Mouse (Mus musculus) spleen, postnatal 36 days (tissue): ENCODE data around the gene Mmrn1.
"Not testable (repeated sequence)": the region's sequence is repeated elsewhere in the genome, so short reads cannot be mapped to it uniquely, and the experiment has no call there.

ENCODE experiments used
- DNase-seq, 2 experiments: peaks; one replicate each; pipeline ENCODE4 v3.0.0; 2022; ENCODE audit warnings: low spot score in 2 of 2, mixed read lengths in 1 of 2

The Mmrn1 gene

DNA sequence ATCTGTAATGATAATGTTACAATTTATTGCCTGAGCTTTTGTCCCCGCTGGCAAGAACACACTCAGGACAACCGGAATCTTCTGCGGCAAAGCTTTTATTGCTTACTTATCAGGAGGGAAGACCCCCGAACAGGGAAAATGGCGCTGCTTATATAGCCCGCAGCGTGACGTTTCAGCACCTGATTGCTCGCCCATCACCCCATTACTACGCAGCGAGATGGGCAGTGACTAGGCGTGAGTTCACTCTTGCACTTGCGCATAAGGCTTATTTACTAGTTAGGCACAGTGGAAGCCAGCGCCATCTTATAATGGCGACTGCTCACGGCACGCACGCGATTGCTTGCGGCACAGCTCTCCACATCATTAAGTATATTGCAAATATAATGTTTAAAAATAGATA lies at the start of gene Mmrn1:
Gene Mmrn1, plus strand, starts transcription at position 301 of the 400 bp plus-strand sequence.
- not testable (repeated sequence) for DNase-seq

DNA sequence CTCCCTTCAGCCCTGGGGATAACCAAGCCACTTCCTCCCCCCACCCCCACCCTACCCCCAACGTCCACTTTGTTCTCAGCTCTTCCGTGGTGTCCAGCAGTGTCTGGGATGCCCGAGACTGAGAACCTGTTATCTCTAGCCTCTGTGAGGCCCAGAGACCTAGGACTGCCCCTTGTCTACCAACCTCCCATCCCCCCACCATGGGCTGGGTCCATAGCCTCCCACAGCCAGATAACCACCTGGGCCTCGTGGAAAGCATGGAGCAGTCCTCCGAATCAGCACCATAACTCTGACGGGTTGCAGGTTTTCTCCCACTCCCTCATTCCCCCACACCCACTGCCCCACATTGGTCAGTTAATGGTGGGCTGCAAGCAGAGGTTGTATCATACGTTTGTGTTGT lies 44.4 kb upstream of the Mmrn1 start:
- DNase-seq: no peak

DNA sequence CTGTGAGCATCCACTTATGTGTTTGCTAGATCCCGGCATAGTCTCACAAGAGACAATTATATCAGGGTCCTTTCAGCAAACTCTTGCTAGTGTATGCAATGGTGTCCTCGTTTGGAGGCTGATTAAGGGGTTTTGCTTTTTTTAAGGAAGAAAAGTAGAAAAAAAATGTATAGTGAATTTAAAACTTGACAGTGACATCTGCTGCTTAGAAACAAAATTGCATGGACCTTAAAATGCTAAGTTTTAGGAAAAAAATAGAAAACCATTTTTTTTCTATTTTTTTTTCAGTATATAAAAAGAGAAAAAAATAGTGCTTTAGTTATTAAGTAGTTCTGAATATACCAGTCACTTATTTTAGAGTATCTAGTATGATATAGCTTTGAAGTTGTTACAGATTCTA lies 43.2 kb upstream of the Mmrn1 start:
- DNase-seq: no peak

DNA sequence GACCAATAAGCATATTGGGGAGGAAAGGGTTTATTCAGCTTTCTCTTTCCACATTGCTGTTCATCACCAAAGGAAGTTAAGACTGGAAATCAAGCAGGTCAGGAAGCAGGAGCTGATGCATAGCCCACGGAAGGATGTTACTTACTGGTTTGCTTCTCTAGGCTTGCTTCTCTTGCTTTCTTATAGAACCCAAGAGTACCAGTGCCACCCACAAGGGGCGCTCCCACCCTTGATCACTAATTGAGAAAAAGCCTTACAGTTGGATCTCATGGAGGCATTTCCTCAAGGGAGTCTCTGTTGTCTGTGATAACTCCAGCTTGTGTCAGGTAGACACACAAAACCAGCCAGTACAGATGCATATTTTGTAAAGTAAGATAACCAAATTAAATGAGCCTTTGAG lies 17.5 kb upstream of the Mmrn1 start:
- DNase-seq: no peak

DNA sequence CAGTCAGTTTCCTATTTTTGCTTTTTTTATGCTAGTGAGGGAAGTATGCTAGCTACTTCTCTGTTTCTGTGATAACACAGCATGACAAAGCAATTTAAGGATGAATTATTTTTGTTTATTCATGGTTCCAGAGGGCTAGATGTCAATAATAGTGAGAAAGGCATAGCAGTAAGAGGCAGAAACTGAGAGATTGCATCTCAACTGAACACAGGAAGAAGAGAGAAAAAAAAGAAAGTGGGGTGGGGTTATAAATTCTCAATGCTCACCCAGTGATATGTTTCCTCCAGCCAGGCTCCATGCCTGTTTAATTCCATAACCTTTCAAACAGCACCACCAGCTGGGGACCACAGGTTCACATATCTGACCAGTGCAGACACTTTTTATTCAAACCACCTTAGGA lies 6.6 kb downstream of the Mmrn1 start:
- DNase-seq: peak in 1 of 2 experiments; percentile 28

DNA sequence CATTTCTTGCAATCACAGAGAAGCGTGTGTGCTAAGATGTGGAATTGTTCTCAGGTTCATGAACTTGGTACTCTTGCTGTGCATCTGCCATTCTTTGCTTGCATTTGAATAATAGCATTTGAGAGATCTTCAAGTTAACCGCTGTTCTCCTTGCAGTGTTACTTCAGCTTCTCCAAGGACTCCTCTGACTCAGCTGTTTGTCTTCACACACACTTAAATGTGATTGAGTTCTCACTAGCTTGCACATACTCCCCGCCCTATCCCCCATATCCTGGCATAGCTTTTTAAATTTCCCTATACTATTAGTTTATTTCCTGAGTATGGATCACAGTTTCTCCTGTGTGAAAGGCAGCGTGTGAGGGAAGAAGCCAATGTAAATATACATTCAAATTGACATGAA lies 10.1 kb downstream of the Mmrn1 start:
- peak in 1 of 2 experiments; percentile 35 for DNase-seq

DNA sequence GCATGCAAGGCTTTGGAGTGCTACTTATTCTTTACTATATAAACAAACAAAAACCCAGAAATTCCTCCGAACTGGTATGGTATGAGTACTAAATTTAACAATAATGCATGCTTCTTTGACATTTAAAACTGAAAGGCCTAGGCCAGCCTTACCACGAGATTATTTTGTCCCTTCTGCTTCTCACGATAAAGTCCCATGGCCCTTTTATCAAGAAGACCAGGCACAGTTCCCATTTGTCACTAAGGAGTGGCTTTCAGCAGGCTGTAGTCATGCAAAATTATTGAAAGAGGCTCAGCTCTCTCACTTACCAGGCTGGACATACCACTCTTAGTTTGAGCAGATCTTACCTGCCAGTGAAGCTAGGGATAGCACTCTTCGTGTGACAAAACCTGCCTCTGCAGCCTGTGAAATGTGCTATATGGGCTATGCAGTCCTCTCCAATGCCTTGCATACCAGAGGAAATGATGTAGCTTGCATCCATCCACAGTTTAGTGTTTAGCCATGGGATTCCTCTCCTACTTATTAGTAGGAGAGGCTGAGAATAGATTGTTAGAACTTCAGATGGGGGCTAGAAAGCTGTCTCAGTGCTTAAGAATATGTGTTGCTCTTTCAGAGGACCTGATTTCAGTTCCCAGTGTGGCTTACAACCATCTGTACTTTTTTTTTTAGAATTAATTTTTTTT lies 10.8 kb downstream of the Mmrn1 start:
- DNase-seq: peak; percentile 43 to 77

DNA sequence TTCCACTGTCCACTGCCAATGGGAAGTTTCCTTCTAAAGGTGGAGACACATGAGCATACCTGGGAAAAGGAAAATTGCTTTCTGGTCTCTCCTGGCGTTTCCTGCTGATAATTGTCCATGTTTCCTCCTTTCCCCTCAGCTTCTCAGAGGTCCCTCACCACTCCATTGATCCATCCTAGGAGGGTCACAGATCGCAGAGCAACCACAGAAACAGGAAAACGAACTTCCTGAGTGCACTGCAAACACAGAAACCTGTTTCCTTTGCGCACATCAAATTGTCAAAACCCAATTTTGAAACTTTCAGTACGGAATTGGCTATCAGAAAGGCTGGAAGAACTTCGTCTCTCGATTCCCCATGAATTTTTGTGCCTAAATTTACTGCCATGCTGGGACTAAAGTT lies 19.4 kb downstream of the Mmrn1 start:
- no peak for DNase-seq

DNA sequence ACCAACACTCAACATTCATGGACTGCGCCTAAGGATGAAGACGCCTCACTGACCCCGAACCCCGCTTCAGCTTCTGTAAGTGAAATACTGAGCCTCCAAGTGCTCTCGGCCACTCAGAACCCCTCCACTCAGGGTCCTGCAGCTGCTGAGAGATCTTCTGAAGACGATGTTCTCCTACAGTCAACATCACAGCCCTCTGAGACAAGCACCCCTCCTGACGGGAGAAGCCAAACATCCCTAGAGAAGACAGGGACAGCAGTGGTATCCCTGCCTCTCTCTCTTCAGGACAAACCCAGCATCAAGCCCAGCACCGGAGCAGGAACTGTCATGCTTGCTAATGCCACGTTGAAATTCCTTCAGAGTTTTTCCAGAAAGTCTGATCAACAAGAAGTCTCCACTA lies 19.8 kb downstream of the Mmrn1 start:
- no peak for DNase-seq

DNA sequence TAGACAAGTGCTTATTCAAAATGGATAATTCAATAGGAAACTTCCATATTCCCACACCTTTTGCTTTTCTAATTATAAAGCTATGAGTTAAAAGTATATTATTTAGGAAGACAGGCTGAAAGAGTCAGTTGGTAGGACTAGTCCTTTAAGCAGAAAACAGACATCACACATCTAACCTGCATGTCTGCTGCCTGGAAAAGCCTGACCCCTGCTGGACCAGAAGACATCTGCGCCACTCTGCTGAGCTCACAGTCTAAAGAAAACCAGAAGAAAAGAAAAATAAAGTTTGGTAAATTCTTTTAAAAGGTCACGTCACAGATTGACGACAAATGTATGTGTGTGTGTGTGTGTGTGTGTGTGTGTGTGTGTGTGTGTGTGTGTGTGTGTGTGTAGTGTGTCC lies 25.6 kb downstream of the Mmrn1 start:
- peak; percentile 23 for DNase-seq

DNA sequence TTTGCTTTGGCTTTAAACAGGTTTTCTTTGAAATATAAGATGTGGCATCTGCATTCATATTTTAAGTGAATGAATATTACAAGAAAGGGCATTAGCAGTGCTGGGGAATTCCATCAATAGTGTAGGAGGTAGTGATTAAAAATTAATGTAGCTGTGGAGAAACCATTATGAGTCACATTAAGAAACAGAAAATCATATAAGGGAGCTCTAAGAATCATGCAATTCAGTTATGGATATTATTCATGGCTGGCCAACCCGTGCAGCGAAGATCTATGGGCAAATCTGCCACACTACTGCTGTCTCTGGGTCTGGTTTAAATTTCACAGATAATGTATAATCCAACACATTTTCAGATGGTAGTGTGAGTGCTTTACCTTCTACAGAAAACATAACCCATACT lies 36.5 kb downstream of the Mmrn1 start:
- no peak for DNase-seq

DNA sequence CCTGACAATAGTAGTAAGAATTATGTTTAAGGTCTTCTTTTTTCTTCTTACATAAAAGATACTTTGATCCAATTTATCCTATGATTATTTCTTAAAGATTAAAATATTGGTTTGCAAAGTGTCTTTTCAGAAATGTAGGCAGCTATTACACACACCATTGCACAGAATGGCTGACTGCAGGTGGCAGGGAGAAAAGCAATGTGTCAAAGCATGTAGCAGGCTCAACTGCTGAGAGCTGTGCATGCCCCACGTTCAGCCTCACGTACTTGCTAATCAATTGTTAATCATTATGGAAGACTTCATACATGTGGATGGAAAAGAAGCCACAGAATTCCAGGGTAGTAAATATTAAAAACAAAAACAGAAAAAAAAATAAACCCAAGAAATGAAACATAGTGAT lies 37.1 kb downstream of the Mmrn1 start:
- DNase-seq: no peak

DNA sequence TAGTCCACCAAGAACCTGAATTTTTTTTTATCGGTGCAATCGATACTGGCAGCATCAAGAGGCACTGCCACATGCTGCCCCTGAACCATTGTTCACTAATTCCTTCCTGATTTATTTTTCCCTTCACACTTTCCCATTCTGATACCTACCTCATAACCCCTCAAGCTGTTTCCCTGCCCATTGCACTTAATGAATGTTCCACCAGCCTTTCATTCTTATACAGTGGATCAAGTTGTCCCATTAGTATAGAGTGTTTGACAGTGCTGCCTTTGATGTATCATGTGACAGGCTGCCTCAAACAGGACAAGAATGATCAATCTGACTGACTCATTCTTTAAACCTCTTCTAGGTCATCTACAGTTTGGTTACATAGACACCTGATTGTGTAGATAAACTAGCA lies 37.9 kb downstream of the Mmrn1 start:
- DNase-seq: no peak

DNA sequence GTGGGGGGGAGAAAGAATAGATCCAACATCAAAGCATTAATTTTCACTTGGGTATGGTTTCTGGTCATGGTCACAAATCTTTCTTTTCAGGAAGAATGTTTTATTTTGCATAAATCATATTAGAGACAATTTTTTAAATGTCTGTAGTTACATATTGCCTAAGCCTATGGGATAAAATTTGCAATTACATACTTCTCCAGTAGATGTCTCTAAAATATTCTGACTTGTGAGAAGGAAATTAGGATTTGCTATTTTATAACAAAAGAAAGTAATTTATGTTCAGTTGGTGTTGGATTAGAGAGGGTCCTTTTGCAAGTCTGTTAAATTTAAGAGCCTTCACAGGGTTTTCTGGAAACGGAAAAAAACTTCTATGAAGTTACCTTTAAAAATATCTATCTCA lies 39.0 kb downstream of the Mmrn1 start:
- DNase-seq: no peak

DNA sequence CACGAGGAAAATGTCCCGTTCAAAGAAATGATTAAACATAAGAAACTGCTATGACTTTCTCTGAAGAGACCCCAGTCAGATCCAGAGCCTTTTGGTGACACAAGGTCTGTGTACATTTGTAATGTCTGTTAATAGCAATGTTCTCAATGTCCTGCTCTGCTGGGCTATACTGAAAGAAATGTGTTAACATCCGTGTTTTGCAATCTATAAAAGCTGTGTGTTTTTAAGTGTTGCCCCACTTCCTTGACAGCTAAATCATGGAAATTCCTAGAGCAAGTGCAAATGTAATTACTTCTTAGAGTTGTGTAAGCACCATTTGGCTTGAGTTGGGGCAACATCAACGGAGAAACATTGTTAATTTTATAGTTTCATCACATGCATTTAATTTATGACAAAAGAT lies 42.2 kb downstream of the Mmrn1 start:
- no peak for DNase-seq

DNA sequence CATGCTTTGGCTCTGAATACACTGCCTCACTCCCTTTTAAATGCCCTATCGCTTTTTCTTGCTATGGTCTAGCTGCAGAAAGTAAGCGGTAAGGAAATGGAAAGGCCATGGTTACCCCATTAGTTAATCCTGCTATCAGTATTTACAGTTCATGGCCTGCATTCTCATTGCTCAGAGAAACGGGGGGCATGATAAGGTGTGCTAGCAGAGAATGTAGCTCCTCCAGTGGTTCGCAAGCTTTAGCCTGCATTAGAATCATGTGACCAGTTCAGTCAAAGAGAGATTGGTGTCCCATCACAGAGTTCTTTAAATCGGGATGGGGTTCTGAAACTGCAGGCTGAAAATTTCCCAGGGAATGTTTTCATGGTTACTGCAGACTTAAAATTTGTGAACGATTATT lies 44.6 kb downstream of the Mmrn1 start:
- no peak for DNase-seq

DNA sequence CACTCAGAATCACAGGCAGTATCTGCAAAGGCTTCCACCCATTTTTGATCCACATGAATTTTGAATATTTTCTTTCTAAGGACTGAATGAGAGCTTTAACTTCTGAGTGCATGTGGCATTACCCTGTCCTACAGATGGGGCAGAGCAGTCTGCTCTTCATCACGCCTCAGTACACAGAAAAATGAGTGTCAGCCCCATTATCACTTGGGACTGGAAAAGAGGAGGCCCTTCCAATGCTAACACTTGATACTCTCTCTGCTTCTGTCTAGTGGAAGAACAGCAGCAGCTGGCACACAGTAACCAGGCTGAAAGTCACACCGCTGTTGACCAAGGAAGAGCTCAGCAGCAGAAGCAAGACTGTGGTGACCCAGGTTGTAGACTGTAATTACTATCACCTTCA lies 46.0 kb downstream of the Mmrn1 start:
- no peak for DNase-seq

DNA sequence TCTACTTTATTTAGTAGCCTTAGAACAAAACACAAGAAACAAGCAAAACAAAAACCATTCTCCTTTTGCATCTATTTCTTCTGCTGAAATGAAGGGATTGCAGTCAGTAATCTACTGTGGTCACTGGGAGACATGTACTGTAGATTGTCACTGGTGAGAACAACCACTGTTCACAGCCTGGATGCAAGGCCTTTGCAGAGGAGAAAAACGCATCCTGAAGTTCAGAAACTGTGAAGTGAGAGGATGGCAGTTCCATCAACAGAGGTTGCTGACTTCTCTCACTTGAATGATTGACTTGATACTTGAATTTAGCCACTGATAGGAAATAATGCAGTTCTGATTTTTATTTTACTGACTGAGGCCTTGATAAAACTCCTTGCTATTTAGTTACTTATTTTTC lies 53.8 kb downstream of the Mmrn1 start:
- no peak for DNase-seq

DNA sequence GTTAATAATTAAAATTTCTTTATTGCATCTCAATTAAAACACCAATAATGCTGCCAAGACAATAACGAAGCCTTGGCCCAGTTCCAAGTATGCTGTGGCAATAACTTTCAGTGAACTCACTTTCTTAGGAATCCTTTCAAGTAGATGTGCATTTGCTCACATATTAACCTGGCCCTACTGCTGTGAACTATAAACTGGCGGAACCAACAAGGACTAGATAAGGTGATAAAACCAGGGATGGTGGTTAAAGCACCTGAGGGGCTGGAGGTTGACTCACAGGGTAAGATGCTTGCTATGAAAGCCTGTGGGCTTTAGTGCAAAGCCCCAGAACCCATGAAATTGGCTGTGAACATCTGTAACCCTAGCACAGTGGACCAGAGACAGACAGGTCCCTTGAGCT lies 54.3 kb downstream of the Mmrn1 start:
- DNase-seq: no peak

DNA sequence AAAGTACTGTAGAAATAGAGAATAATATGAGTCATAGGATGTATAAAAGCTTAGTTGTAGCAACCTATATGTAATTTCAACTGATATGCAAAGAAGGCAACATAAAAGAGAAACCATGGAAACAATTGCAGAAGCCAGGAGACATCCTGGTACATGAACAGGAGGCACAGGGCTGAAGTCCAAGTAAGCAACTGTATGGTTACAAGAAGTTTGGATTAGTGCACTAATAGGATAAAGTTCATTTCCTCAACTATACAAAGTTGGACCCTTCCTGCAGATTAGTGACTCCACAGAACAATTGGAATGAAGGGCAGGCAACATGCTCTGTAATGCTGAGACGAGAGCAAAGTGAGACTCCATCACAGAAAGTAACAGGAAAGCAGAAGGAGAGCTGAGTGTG lies 59.6 kb downstream of the Mmrn1 start:
- no peak for DNase-seq

DNA sequence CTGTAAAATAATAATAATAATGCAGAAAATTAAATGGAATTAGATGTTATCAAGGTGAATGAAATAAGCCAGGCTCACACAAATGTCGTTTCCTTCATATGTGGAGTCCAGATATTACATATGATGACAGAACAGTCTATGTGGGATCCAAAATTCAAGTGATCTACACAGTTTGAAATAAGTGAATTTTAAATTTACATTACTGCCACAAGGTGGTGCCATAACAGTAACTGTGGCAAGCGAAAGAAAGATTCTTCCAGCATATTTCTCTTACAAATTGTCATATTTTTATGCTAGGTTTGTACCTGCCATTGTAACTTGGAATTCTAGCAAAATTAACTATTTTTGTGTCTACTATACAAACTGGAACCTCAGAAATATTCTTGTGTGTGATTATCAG lies 61.1 kb downstream of the Mmrn1 start:
- DNase-seq: no peak

DNA sequence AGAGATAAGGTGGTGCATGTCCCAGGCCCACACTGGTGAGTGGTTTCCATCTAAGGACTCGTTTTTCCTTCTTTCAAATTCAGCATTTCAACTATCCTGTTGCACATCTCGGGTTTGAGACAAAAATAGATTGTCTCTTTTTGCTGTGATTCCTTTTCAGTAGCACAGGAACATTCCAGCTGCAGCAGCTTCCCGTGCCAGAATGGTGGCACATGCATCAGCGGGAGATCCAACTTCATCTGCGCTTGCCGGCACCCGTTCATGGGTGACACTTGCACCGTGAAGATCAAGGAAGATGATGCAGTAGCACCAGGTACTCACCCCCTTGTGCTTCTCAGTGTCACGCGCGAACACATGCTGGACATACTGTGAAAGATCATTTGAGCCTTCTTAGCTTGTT lies 62.1 kb downstream of the Mmrn1 start:
- no peak for DNase-seq

DNA sequence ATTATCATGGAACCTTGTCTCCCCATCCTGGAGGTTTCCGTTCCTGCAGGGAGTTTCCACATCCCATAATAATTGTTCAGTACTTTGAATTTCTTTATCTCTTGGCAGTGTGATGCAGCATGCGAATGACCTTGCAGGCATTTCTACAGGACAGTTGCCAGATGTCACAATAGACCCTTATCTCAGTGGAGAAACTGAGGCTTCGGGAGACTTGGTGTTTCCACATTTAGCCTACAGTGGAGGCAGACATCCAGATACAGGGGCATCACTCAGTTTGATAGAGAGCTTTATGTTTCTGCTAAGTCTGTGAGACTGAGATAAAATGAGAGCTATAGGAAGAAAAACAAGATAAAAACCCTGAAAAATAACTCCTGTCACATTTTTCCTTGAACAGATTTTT lies 63.0 kb downstream of the Mmrn1 start:
- no peak for DNase-seq

DNA sequence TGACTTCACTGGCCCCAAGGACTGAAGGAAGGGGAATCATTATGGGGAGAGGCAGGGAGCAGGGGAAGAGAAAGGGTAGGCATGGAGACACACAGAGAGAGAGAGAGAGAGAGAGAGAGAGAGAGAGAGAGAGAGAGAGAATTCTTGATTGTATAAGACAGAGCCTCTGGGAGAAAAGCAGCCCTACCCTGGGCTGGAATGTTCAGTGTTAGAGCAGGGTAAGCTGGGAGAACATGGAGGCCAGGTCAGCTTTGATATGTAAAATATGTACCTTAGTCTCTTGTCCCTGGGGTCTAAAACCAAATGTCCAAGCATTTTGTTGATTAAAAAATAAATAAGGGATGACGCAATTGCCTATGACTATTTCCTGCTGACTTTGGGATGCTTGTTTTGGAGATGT lies 67.6 kb downstream of the Mmrn1 start:
- no peak for DNase-seq
